In the genomic region with DNA sequence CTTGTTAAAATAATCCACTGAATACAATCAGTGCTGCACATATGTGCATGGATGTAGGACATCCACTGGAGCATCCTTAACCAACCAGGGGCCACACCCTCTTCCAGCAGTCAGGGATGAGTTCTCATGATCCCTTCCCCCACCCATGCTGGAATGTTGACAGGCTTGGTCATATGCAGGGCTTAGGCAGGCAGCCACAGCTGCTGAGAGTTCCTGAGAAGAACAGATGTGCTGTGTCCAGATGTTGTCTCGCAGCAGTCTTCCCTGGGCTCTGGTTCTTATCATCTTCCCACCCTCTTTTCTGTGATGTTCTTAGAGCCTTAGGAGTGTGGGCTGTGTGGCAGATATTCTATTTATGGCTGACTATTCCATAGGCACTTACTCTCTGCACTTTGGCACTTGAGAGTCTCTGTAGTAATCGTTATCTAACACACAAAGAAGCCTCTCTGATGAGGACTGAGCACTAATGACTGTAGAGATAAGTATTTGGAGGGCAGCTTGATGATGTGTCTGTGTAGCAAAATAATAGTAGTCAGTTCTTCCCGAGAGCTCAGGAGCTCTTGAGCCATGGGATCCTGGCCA, we compare ENCODE assay signal across 14 mouse cellular contexts.
A peak's percentile ranks its signal among the peaks of the same experiment; 100 is the strongest.
DNase-seq lines count a peak whose midpoint lies in the region; ATAC-seq and TF ChIP-seq lines count a peak whose summit lies in the region.
"Had no signal": no experiment of that assay in that cellular context is flagged by ENCODE, and none has a peak within 500 bp of the region (broad histone marks: within the 10 kb centered on the region; RNA-seq: fewer than 3 reads in every experiment).

No protein-coding gene starts in this region.

- peak; percentile 8 for DNase-seq in liver
- DNase-seq in liver, postnatal 0 days = no peak
- peak; percentile 55 for DNase-seq in gastrocnemius, adult 18-20 months (ENCODE audit: low spot score)
- peak; percentile 11 for DNase-seq in mesoderm, embryonic 11.5 days (ENCODE audit: low read depth, low spot score)
- no peak for DNase-seq in right cerebral cortex, adult 2 months (ENCODE audit: low spot score in 2 of 2)
- DNase-seq in cerebellum, adult 9-10 months = no peak
- DNase-seq: cerebellum, postnatal 10 days; right cerebral cortex, postnatal 4 days; thymus, adult 2 months had no signal

- no peak for ATAC-seq in liver, postnatal 0 days
- 0 out of 2 replicates have a peak, but pooled peaks have one; percentile 51 for ATAC-seq in heart, embryonic 13.5 days (ENCODE audit: extremely low read depth, insufficient number of reproducible peaks, low FRiP score, low TSS enrichment)
- ATAC-seq in activated CD4-positive, CD25-positive, alpha-beta regulatory T cell, adult 4 months = no peak
- ATAC-seq: CD4-positive, CD25-positive, alpha-beta regulatory T cell, adult 4 months; hindbrain, postnatal 0 days; Patski had no signal

- no peak overlapping the region for H3K27ac ChIP-seq in liver, postnatal 0 days (ENCODE audit: low read depth)
- 0 out of 2 replicates have a peak overlapping the region, but pooled peaks have one; percentile 3 for H3K27ac ChIP-seq in heart, embryonic 13.5 days (replicated peaks)
- H3K27ac ChIP-seq: hindbrain, postnatal 0 days had no signal

- H3K9me3 ChIP-seq in liver, postnatal 0 days (ENCODE audit: low read length) = no peaks in the 10 kb centered on the region
- no peaks in the 10 kb centered on the region for H3K9me3 ChIP-seq in heart, embryonic 13.5 days

- H3K9ac ChIP-seq in liver, postnatal 0 days (replicated peaks) = no peak overlapping the region
- no peak overlapping the region for H3K9ac ChIP-seq in heart, embryonic 13.5 days

- no peaks in the 10 kb centered on the region for H3K27me3 ChIP-seq in liver, postnatal 0 days (ENCODE audit: insufficient read depth, low read length)
- peaks cover 58% of the 10 kb centered on the region for H3K27me3 ChIP-seq in heart, embryonic 13.5 days (replicated peaks)
- H3K27me3 ChIP-seq: Patski had no signal

- H3K36me3 ChIP-seq in liver, postnatal 0 days (replicated peaks; ENCODE audit: insufficient read depth, low read length) = peaks cover 31% of the 10 kb centered on the region
- no peaks in the 10 kb centered on the region for H3K36me3 ChIP-seq in heart, embryonic 13.5 days

- TF ChIP-seq EP300 in liver, postnatal 0 days (IDR thresholded peaks at IDR 0.05; ENCODE audit: low read depth) = no peak

- no peak for TF ChIP-seq CTCF in liver, postnatal 0 days (IDR thresholded peaks at IDR 0.05; ENCODE audit: low read depth)

- H3K4me3 ChIP-seq in liver, postnatal 0 days (ENCODE audit: low read depth, low read length) = no peak overlapping the region
- H3K4me3 ChIP-seq in heart, embryonic 13.5 days = no peak overlapping the region

- WGBS in liver, postnatal 0 days (ENCODE audit: insufficient replicate concordance) = 65% methylated on average over 3 of the region's 3 CpGs
- WGBS in heart, embryonic 13.5 days = 14% methylated on average over 3 of the region's 3 CpGs

- H3K4me1 ChIP-seq in liver, postnatal 0 days (ENCODE audit: insufficient read depth) = no peaks in the 10 kb centered on the region
- H3K4me1 ChIP-seq in heart, embryonic 13.5 days = peaks cover 12% of the 10 kb centered on the region

- H3K4me2 ChIP-seq in liver, postnatal 0 days (ENCODE audit: low read depth, low read length) = no peak overlapping the region
- no peak overlapping the region for H3K4me2 ChIP-seq in heart, embryonic 13.5 days

Comparison
In these comparisons a context has a peak if more than half of its experiments do, and no peak if none do; other contexts are left out.
1. DNase-seq: peak in liver (single experiment), gastrocnemius, adult 18-20 months (single experiment) and mesoderm, embryonic 11.5 days (single experiment); none in liver, postnatal 0 days (single experiment), right cerebral cortex, adult 2 months (0 of 2) and cerebellum, adult 9-10 months (single experiment).